Mouse (Mus musculus): ENCODE results near the gene Wdr35.
"Not testable (repeated sequence)": the region's sequence is repeated elsewhere in the genome, so short reads cannot be mapped to it uniquely, and the experiment has no call there.

Wdr35 gene

DNA sequence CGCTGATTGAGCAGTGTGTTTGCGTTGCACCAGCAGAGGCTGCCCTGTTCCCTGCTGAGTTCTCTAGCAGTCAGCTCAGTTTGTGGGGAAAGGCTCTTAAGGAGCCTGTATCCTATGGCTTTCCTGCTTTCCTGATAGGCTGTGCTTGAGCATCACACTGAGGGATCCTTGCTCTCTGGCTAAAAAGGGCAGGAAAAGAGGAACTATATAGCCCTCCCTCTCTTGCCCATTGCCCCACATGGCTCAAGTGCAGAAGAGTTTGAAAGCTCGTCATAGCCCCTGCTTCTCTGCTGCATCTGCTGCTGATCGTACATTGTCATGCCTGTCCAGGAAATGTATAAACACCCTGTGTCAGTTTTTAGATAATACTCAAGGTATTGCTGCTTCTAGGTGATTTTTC lies 33.5 kb downstream of the Wdr35 start:
- no peak for DNase-seq (ENCODE audit: low read depth, low spot score)

DNA sequence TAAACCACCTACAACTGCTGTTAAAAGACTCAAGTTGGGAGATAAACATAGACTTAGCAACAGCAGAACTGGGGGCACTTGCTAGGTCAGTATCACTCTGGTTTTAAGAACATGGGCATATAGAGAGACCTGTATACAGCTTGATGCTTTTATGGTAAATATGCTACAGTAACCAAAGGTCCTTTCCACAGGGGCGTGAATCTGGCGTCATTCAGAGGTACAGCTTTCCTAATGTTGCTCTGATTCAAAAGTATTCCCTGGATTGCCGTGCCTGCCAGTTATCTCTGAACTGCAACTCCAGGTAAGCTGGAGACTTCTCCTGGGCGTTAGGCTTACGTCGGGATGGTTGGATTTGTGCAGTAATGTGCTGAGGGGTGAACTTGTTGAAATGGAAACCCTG lies 34.1 kb downstream of the Wdr35 start:
- no peak for DNase-seq (ENCODE audit: low read depth, low spot score)

DNA sequence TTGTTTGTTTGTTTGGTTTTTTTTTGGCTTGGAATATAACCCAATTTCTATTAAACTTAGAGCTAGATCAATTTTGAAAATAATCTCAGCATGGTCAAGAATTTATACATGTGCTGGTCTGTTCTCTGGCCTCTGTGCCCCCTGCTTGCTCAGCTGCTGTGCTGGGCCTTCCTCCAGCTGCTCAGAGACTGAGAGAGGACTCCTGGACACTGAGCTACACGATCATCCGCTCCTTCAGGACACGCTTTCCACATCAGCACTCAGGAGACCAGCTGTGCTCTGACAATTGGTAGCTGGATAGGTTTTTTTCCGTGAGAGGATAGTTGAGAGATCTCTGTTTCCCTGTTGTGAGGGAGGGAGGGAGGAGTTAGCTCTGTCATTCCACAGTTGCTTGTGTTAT lies 36.6 kb downstream of the Wdr35 start:
- DNase-seq (ENCODE audit: low read depth, low spot score) = no peak

DNA sequence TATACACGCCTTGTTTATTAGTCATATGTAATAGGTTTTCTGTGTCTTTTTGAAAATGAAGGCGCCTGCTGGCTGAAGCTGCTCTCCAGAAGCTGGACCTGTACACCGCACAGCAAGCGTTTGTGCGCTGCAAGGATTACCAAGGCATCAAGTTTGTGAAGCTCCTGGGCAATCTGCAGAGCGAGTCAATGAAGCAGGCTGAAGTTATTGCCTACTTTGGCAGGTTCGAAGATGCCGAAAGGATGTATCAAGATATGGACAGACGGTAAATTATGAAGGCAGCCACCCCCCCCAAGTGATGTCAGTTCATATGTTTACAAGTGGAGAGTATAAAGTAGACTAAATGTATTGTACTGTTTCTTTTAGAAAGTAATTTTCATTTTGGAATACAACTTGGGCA lies 42.7 kb downstream of the Wdr35 start:
- no peak for DNase-seq (ENCODE audit: low read depth, low spot score)

DNA sequence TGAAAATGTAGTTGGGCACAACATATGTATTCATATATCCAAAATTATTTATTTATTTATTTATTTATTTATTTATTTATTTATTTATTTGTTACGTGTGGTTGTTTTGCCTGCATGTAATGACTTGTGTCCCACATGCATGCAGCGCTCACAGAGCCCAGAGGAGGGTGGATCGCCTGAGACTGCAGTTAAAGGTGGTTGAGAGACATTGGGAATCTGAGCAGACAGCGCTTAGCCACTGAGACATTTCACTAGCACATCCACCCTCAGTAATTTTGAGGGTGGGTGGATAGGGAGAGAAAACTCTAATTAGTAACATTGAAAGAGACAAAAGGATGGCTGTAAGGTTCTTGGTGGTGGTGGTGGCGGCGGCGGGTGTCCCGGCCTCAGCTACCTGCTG lies 46.7 kb downstream of the Wdr35 start:
- DNase-seq (ENCODE audit: low read depth, low spot score) = no peak

DNA sequence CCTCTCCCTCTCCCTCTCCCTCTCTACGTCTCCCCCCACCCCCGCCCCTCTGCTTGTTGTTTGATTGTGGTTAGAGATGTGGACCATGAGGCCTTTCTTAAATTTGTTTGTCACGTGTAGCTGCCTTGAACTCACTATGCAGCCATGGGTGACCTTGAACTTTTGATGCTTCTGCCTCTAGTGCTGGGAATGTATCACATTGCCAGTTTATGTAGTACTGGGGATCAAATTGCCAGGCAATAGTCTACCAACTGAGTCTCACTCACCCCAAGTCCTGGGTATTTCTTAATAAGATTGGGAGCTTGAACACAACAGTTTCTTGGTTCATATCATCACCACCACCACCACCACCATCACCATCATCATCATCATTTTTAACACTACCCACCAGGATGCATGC lies 47.3 kb downstream of the Wdr35 start:
- DNase-seq (ENCODE audit: low read depth, low spot score) = no peak

DNA sequence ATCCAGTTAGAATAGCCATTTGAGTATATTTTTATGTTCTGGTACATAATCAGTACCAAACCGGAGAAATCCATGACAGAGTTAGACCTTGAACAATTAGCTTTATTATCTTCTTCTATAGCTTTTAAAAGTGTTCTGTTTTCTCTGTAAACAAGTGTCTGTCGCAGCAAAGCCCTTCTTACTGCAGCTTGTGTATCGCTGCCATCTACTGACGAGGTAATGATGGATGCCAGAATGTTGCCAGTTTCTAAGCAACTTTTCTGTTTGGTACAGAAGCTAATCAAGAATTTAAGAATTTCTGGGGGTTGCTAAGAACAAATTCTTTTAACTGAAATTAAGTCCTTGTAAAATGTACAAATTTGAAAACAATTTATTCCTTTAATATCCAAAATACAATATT lies 49.3 kb downstream of the Wdr35 start:
- DNase-seq (ENCODE audit: low read depth, low spot score) = no peak

DNA sequence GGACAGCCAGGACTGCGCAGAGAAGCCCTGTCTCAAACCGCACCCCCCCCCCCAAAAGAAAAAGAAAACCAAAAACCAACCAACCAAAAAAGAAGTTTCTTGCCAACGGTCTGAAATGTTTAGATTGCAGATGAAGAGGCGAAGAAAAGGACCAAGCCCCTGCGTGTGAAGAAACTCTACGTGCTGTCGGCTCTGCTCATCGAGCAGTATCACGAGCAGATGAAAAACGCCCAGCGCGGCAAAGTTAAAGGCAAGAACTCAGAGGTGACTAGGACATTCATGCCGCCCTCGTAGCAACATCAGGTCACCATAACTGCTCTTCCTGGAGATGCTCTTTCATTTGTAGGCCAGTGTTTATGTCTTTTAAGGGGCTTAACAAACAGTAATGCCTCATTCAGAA lies 50.4 kb downstream of the Wdr35 start:
- no peak for DNase-seq (ENCODE audit: low read depth, low spot score)

DNA sequence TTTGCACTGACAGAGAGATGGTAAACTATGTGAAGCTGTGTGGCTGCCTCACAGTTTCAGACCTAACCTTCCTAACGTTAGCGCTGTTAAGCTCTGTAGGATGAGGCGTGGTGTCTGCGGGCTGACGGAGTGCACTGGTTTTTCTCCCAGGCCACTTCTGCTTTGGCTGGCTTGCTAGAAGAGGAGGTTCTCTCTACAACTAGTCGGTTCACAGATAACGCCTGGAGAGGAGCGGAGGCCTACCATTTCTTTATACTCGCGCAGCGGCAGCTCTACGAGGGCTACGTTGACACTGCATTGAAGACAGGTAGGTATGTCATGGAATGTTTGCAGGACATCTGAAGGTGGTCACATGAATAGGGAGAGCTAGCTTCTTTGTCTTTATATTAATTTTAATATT lies 51.0 kb downstream of the Wdr35 start:
- DNase-seq (ENCODE audit: low read depth, low spot score) = no peak

DNA sequence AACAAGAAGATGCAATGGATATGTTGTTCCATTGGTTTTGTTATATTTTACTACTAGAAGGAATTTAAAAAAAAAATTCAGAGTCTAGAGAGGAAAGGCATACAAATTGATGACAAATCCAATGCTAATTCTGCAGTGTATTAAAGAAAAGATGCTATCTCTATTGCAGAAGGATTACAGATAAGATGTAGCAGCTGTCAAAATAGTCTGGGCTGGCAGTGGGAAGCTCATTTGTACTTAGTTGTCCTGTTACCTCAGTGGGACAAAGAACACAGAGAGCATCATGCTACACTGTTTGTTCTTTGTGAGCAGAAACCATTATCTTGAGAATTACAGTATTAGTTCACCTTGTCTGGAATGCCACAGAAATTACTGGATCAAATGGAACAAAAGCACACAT lies 53.2 kb downstream of the Wdr35 start:
- DNase-seq (ENCODE audit: low read depth, low spot score) = no peak

DNA sequence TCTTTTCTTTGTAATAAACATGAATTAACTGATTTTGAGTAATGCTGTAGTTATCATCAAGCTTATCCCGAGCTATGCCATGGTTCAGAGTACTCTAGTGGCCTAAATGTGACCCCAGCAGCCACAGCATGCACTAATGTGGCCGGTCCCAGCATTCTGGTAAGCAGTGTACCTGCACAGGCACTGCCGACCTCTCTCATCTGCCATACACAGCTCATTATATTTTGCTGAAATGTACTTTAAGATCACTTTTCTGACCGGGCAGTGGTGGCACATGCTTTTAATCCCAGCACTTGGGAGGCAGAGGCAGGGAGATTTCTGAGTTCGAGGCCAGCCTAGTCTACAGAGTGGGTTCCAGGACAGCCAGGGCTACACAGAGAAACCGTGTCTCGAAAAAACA lies 55.1 kb downstream of the Wdr35 start:
- DNase-seq (ENCODE audit: low read depth, low spot score) = not testable (repeated sequence)

DNA sequence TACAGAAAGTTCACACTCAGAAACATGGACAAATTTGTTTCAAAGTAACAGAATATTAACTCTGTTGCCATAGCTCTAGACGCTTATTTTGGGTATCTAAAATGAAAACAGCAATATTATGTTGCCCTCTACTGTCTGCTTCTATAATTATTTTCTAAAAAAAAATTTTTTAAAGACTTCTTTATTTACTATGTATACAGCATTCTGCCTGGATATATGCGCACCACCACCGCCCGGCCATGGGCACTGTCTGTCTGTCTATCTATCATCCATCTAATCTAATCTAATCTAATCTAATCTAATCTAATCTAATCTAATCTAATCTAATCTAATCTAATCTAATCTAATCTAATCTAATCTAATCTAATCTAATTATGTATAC lies 55.8 kb downstream of the Wdr35 start:
- no peak for DNase-seq (ENCODE audit: low read depth, low spot score)

DNA sequence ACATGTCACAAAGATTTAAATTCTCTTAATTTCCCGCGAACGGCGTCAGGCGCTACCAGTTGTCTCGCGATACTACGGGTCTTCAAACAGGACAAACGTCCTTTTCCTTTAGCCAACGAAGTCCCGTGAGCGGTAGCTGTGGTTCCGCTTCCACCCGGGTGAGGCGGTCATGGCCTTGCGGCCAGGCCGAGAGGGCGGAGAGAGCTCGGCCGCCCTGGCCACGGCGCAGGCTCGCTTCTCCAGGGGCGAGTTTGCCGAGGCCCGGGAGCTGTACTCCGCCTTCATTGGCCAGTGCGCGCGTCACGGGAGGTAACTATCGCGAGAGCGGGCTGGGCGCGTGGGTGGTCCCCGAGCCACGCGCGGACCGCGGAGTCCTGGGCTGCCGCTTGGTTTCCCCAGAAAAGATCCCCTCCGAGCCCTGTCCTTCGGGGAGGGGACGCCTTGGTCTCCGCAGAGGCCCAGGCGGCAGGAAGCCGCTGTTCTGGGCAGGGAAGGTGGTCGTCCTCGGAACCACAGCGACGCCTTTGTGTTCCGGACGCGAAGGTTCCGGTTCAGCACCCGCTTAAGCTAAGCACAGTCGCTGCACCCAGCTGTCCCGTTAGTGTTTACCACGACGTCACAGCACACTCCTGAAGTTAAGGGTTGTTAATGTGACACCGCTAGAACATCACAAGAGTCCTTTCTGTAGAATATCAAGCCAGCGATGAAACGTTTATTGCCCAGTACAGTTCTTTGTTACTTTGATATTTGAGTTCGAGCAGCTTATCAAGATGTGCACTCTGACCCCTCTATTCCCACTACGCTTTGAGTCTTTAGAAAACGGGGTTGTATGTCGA lies 56.4 kb downstream of the Wdr35 start, which contains the start of gene Ttc32:
TSS of gene Ttc32 (plus strand) at position 110 of the 836 bp plus-strand sequence.
- DNase-seq (ENCODE audit: low read depth, low spot score) = peak; percentile 89

DNA sequence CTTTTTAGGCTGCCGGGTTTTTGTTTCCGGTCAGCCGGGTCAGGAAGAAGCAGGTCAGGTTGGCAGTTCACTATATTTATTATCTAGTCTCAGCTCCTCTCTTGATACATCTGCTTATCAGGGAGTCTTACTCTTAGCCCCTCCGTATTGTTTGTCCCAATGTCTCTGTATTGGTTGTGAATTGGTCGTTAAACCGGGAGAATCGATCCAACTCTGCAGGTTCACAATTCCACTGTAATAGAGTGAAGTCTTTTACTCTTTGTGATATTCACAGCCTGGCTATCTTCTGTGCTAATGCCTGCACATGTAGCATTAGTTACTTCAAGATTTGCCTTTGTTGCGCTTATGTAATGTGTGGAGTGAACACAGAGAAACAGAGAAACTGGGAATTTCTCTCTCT lies 57.5 kb downstream of the Wdr35 start:
- no peak for DNase-seq (ENCODE audit: low read depth, low spot score)

DNA sequence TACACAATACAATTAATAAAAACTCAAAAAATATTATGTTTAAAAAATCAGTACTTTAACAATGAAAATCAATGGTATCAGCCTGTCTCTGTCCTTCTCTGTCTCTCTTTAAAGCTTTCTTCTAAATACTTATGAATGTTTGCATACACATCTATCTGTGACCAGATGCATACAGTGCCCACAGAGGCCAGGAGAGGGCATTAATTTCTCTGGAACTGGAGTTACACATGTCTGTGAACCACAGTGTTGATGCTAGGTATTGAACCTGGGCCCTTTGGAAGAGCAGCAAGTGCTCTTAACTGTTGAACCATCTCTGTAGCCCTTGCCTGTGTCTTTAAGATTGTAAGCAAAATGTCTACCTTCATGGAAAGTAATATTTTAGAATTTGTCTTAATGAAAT lies 59.4 kb downstream of the Wdr35 start:
- DNase-seq (ENCODE audit: low read depth, low spot score) = no peak

DNA sequence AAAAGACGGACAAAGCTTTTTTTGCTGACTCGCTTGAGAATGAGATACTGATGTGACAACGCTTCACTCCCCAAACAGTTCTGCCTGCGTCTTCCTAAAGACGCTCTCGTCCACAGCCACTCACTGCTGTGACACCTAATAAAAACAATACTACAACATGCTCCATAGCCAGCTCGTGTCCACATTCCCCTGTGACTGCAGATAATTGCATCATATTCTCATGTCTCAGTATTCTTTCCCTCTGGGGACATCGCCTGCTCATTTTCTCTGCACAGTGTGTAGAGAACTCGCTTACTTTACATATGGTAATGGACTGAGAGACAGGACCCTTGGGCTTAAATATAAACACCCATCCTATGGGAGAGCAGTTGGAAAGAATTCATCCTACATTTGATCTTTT lies 62.7 kb downstream of the Wdr35 start:
- no peak for DNase-seq (ENCODE audit: low read depth, low spot score)

DNA sequence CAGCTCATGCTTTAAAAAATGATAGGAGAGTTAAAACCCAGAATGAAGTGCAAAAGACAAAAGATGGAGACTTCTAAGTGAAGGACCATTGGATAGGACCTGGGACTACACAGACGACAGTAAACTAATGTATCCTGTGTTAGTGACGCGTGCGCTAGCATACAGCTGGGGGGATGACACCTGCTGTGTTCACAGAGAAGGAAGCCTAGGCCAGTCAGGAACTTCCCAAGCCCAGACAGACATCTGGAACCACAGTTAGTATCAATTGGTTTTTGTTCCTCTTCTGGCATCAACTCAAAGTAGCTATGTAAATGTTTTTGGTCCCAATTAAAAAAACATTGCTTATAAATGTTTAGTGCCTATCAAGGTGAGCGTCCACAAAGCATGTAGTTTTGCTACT lies 66.5 kb downstream of the Wdr35 start:
- DNase-seq (ENCODE audit: low read depth, low spot score) = no peak

DNA sequence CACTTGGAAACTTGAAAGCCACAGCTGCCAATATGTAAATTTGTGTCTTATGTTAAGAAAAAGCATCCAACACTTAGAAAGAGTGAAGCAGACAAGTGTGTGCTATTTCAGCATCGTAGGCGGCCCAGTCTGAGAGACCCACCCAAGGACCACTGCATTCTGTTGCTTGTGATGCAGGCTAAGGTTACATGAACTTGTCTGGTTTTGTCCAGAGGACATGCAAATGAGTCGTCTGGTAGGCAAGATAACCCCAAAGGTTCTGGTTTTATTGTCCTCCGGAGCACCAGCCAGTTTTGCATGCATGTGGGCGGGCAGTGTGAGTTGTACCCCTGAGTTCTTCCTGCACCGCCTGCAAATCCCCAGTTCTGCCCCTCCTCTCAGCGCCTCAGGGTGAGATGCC lies 67.0 kb downstream of the Wdr35 start:
- DNase-seq (ENCODE audit: low read depth, low spot score) = no peak

DNA sequence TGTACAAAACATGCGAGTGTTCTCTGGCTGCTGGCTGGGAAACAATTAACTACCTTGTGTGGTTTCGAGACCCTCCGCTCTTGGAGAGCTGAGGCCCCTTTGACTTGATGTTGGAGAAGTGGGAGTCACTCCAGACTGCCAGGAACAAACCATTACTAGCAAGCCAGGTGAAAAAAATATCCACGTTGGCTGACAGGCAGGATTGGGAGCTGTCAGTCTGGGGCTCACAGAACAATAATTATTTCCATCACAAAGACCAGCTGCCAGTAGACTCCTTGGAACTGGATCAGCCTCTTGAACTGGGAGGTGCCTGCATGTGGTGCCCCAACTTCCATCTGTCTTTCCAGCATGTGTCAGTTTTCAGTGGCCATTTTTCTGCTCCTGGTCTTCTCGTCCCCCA lies 68.6 kb downstream of the Wdr35 start:
- DNase-seq (ENCODE audit: low read depth, low spot score) = no peak

DNA sequence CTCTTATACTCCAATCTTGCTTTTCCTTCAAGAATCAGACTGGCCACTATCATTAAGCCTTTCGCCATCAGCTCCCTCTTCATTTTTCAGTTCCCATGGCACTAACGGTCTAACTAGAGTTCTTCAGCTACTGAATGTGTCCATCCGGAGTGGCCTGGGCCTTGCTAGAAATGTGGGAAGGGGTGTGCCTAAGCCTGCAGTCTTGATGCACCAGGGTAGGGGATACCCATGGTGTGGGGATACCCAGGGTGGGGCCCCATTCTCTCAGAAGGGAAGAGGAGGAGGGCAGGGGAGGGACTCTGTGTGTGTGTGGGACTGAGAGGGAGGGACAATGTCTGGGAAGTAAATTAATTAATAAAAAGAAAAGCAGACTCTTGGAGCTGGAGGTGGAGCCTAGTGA lies 69.1 kb downstream of the Wdr35 start:
- DNase-seq (ENCODE audit: low read depth, low spot score) = no peak

DNA sequence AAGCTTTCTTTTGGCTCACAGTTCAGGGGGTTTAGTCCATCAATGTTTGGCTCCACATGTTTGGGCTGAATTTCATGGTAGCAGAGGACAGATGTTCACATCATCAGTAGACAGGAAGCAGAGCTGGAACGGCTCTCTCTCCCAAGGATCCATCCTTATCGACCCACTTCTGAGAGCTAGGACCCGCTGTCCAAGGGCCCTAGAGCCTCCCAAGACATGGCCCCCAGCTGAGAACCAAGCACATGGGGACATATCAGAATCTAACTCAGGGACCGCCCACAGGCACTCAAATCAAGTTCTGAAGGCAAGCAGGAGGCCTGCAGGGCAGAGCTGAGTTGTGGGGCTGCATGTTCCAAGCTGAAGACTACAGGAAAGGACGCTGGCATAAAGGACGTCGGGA lies 71.0 kb downstream of the Wdr35 start:
- no peak for DNase-seq (ENCODE audit: low read depth, low spot score)

DNA sequence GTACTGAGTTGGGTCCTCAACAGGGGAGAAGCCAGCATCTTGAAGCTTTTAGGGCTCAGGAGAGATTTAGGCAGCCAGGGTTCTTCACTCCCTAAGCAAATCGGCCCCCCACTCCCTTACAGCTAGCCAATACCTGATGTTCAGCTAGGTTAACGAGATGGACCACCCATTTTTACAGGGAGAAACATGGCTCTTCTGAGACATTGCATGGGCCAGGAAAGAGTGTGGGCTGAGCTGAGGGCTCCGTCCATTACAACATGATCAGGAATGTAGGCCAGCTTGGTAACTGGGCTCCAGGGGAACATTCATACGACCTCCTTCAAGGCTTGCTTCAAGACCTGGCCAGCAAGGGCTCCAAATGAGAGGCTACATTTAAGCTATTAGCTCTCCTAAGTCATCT lies 73.0 kb downstream of the Wdr35 start:
- DNase-seq (ENCODE audit: low read depth, low spot score) = no peak

DNA sequence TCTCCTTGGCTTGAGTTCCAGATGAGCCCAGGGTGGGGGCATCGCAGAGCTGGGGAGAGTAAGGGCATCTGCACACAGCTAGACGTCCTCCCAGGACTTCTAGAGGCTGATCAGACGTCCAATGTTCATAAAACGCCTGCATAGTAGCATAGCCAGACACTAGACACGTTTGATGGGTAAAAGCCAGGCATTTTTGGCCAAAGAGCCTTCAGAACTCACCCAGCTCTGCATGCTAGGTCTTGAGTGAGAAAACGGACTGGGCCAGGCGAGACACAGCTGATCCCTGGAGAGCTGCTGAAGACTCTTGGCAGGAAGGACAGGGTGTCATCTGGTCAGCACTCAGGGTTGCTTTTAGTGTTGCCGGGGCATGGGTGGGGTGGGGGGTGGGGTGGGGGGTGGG lies 74.4 kb downstream of the Wdr35 start:
- no peak for DNase-seq (ENCODE audit: low read depth, low spot score)

DNA sequence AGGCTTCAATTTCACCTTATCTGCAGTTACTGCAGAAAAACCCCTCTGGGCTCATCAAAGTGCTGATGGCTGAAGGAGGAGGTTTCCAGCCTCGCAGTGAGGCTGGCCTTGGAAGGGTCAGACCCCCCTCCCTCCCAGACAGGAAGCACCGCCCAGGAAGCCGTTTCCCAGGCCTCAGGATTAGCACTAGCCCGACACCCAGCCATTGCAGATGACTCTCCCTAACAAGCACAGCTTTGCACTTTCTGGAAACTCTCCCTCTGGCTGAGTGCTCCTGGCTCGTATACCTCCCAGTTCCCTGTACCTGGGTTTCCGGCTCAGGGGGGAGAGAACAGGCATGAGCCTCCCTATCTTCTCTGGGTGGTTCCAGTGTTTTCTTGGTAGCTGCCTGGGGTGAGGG lies 77.1 kb downstream of the Wdr35 start:
- DNase-seq (ENCODE audit: low read depth, low spot score) = no peak

Data from telencephalon, adult 2 months (tissue).